Mouse (Mus musculus): ENCODE results near the gene Chst11. TPM values are rescaled to one million over a fixed set of nuclear protein-coding genes. Genes with fewer than 3 reads are reported as not detected.

Chst11 gene
- 6.6 TPM for polyA plus RNA-seq (2014; fragmentation: Illumina TruSeq; extraction: RNeasy Lipid Tissue Mini Kit (QIAGEN cat#74804); ENCODE audit: low read depth, low replicate concordance)

GRCm38 (mm10) chr10:82984950-82985699, at the start of gene Chst11:
TSS of gene Chst11 (plus strand) at chr10:82985498.

Other genes starting within 250 kb of the Chst11 start
- 28.6 TPM for gene Nfyb, start 221.4 kb upstream of the Chst11 start, polyA plus RNA-seq (2014; fragmentation: Illumina TruSeq; extraction: RNeasy Lipid Tissue Mini Kit (QIAGEN cat#74804); ENCODE audit: low read depth, low replicate concordance)
- gene Txnrd1, start 151.5 kb upstream of the Chst11 start, polyA plus RNA-seq (2014; fragmentation: Illumina TruSeq; extraction: RNeasy Lipid Tissue Mini Kit (QIAGEN cat#74804); ENCODE audit: low read depth, low replicate concordance) = 97.1 TPM
- 0.49 TPM for gene Eid3, start 118.9 kb upstream of the Chst11 start, polyA plus RNA-seq (2014; fragmentation: Illumina TruSeq; extraction: RNeasy Lipid Tissue Mini Kit (QIAGEN cat#74804); ENCODE audit: low read depth, low replicate concordance)

Data from kidney, adult 10 weeks (tissue).